Mouse (Mus musculus): ENCODE results near the gene Rnasek. TPM values are rescaled to one million over a fixed set of nuclear protein-coding genes. Genes with fewer than 3 reads are reported as not detected.

The Rnasek gene
- polyA plus RNA-seq, 1 experiment: 367 TPM

Other genes starting within 250 kb of the Rnasek start
- gene Gabarap, start 248.7 kb downstream of the Rnasek start, polyA plus RNA-seq (2012; rRNA removed): 568 and 793 TPM in 2 replicates
- 22.8 and 23.2 TPM in 2 replicates for gene Phf23, start 244.1 kb downstream of the Rnasek start, polyA plus RNA-seq (2012; rRNA removed)
- 13.7 and 19.1 TPM in 2 replicates for gene Dvl2, start 239.2 kb downstream of the Rnasek start, polyA plus RNA-seq (2012; rRNA removed)
- 79.9 and 96.2 TPM in 2 replicates for gene Acadvl, start 224.4 kb downstream of the Rnasek start, polyA plus RNA-seq (2012; rRNA removed)
- gene Dlg4, start 222.9 kb downstream of the Rnasek start, polyA plus RNA-seq (2012; rRNA removed): 12.8 and 16.6 TPM in 2 replicates
- gene Asgr1, start 185.8 kb downstream of the Rnasek start, polyA plus RNA-seq (2012; rRNA removed): 0.08 and 0.72 TPM in 2 replicates
- gene Asgr2, start 147.2 kb downstream of the Rnasek start, polyA plus RNA-seq (2012; rRNA removed): 0.93 and 1.4 TPM in 2 replicates
- gene Mgl2, start 109.5 kb downstream of the Rnasek start, polyA plus RNA-seq (2012; rRNA removed): 14.1 and 33.9 TPM in 2 replicates
- 19.1 and 24.5 TPM in 2 replicates for gene Clec10a, start 83.6 kb downstream of the Rnasek start, polyA plus RNA-seq (2012; rRNA removed)
- gene Slc16a11, start 27.1 kb downstream of the Rnasek start, polyA plus RNA-seq (2012; rRNA removed): 30.7 and 42.7 TPM in 2 replicates
- gene Slc16a13, start 18.8 kb downstream of the Rnasek start, polyA plus RNA-seq (2012; rRNA removed): 22.1 and 30.3 TPM in 2 replicates
- gene Bcl6b, start 10.0 kb downstream of the Rnasek start, polyA plus RNA-seq (2012; rRNA removed): 8.1 and 9.1 TPM in 2 replicates
- 61.6 and 71.7 TPM in 2 replicates for gene 0610010K14Rik, start 1.9 kb downstream of the Rnasek start, polyA plus RNA-seq (2012; rRNA removed)
- gene Gm21988, start within 50 bp of the Rnasek start, polyA plus RNA-seq (2012; rRNA removed): 7.6 and 11.2 TPM in 2 replicates
- 26.5 and 31.6 TPM in 2 replicates for gene Alox12, start 15.5 kb upstream of the Rnasek start, polyA plus RNA-seq (2012; rRNA removed)
- 2.2 and 3.1 TPM in 2 replicates for gene Alox12e, start 82.8 kb upstream of the Rnasek start, polyA plus RNA-seq (2012; rRNA removed)
- 5.8 and 6.8 TPM in 2 replicates for gene Alox15, start 112.2 kb upstream of the Rnasek start, polyA plus RNA-seq (2012; rRNA removed)
- gene Pelp1, start 170.2 kb upstream of the Rnasek start, polyA plus RNA-seq (2012; rRNA removed): 15.2 and 16.4 TPM in 2 replicates
- gene Arrb2, start 192.8 kb upstream of the Rnasek start, polyA plus RNA-seq (2012; rRNA removed): 58.5 and 60.4 TPM in 2 replicates
- 19.4 and 21.9 TPM in 2 replicates for gene Med11, start 212.1 kb upstream of the Rnasek start, polyA plus RNA-seq (2012; rRNA removed)
- gene Zmynd15, start 219.6 kb upstream of the Rnasek start, polyA plus RNA-seq (2012; rRNA removed): 3.3 and 4.8 TPM in 2 replicates
- gene Cxcl16, start 220.1 kb upstream of the Rnasek start, polyA plus RNA-seq (2012; rRNA removed): 15.4 and 16.9 TPM in 2 replicates

All from gonadal fat pad, adult 2 months (tissue).